Mouse (Mus musculus) limb, embryonic 14.5 days (tissue): Measurements from ENCODE around the gene Zfp446. TPM values are rescaled to one million over a fixed set of nuclear protein-coding genes. Genes with fewer than 3 reads are reported as not detected.

Experiments used
- ATAC-seq: fragments of 200-750 bp; cut with Nextera tagmentation; 2 replicates; pipeline ENCODE4 v1.8.0; 2017; ENCODE audit warnings: low read depth, moderate number of reproducible peaks, moderate TSS enrichment; ENCODE audit not compliant: low FRiP score
- DNase-seq: peaks from one replicate; pipeline ENCODE4 v3.0.0-alpha.2; 2015; ENCODE audit warnings: low spot score
- H3K27ac ChIP-seq: fragments of 300-500 bp; sonication (generic); replicated peaks from 2 replicates; pipeline ENCODE4 v1.5.1; 2014; ENCODE audit warnings: low read depth, mild to moderate bottlenecking, low read length, moderate library complexity, mixed read lengths
- H3K27me3 ChIP-seq: fragments of 300-500 bp; sonication (generic); 2 replicates; pipeline ENCODE4 v1.6.1; 2014; ENCODE audit warnings: low read length, mixed read lengths; ENCODE audit not compliant: control insufficient read depth, insufficient read depth
- H3K36me3 ChIP-seq: fragments of 300-500 bp; sonication (generic); 2 replicates; pipeline ENCODE4 v1.6.1; 2014; ENCODE audit warnings: mild to moderate bottlenecking, low read length, moderate library complexity, mixed read lengths; ENCODE audit not compliant: control insufficient read depth, insufficient read depth
- H3K4me1 ChIP-seq: fragments of 300-500 bp; sonication (generic); 2 replicates; pipeline ENCODE4 v1.6.1; 2014; ENCODE audit warnings: antibody characterized with exemption, low read length, mixed read lengths; ENCODE audit not compliant: control insufficient read depth, insufficient read depth
- H3K4me2 ChIP-seq: fragments of 300-500 bp; sonication (generic); replicated peaks from 2 replicates; pipeline ENCODE4 v1.6.1; 2014; ENCODE audit warnings: low read depth, mild to moderate bottlenecking, low read length, moderate library complexity; ENCODE audit not compliant: severe bottlenecking
- H3K4me3 ChIP-seq: fragments of 300-500 bp; sonication (generic); replicated peaks from 2 replicates; pipeline ENCODE4 v1.5.1; 2014; ENCODE audit warnings: low read length
- H3K9ac ChIP-seq: fragments of 300-500 bp; sonication (generic); 2 replicates; pipeline ENCODE4 v1.6.1; 2014; ENCODE audit warnings: mild to moderate bottlenecking, low read depth, low read length, moderate library complexity; ENCODE audit not compliant: severe bottlenecking
- H3K9me3 ChIP-seq: fragments of 300-500 bp; sonication (generic); 2 replicates; pipeline ENCODE4 v1.6.1; 2016; ENCODE audit warnings: low read length; ENCODE audit not compliant: control insufficient read depth
- POLR2A ChIP-seq: fragments of 200-500 bp; IDR thresholded peaks from 2 replicates; pipeline ENCODE4 v1.8.0; 2012; ENCODE audit warnings: inconsistent platforms, mild to moderate bottlenecking, moderate library complexity, borderline replicate concordance; ENCODE audit not compliant: insufficient read depth, insufficient read length; ENCODE audit errors: extremely low read depth
- WGBS: fragments of 180-500 bp; shearing (Covaris S2); extraction: QIAGEN DNeasy Blood & Tissue Kit; methylation state at CpG from one replicate; pipeline ENCODE4 v1.1.7; 2014; 5-methylcytosine and 5-hydroxymethylcytosine counted together
- polyA plus RNA-seq, 2 experiments: library from polyadenylated mRNA; depleted of rRNA in 1 of 2; stranded (reverse) in 1 of 2; unstranded in 1 of 2; fragments of >200 nt; fragmentation: Nextera tagmentation in 1 of 2; extraction: Ambion mirVana in 1 of 2; gene quantifications; 2 replicates each; pipeline versions ENCODE4 v1.2.1 to v1.2.3; 2012 to 2014

The Zfp446 gene
- polyA plus RNA-seq, 2 experiments: 3.5 to 10.1 TPM

DNA sequence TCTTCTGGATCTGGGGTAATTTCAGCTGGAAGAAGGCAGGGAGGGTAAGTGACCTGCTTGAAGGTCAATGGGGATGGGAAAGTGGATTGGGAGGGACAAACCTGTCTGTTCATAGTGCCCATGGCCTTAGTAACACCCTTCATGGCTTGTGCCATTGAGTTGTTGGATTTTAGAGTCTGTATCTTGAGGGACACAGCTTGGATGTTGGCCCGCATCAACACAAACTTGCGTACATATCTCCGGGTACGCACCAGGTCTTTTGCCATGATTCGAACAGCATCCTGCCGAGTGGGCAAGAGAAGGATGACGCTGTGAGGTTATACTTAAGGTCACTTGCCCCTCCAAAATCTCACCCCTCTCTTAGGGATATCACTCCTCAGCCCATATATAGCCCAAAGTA, 54.9 kb downstream of the Zfp446 start:
- TF ChIP-seq POLR2A: no peak
- 93% methylated on average over 7 of the region's 7 CpGs for WGBS
- Histone ChIP-seq H3K4me1 (peaks cover 15% of the 10 kb centered on the region), H3K27ac (no peak overlapping the region), H3K27me3 (no peaks in the 10 kb centered on the region), H3K4me3 (no peak overlapping the region), H3K4me2 (no peak overlapping the region), H3K9ac (no peak overlapping the region), H3K9me3 (no peaks in the 10 kb centered on the region), H3K36me3 (peaks cover 81% of the 10 kb centered on the region)
- ATAC-seq: no peak
- no peak for DNase-seq

DNA sequence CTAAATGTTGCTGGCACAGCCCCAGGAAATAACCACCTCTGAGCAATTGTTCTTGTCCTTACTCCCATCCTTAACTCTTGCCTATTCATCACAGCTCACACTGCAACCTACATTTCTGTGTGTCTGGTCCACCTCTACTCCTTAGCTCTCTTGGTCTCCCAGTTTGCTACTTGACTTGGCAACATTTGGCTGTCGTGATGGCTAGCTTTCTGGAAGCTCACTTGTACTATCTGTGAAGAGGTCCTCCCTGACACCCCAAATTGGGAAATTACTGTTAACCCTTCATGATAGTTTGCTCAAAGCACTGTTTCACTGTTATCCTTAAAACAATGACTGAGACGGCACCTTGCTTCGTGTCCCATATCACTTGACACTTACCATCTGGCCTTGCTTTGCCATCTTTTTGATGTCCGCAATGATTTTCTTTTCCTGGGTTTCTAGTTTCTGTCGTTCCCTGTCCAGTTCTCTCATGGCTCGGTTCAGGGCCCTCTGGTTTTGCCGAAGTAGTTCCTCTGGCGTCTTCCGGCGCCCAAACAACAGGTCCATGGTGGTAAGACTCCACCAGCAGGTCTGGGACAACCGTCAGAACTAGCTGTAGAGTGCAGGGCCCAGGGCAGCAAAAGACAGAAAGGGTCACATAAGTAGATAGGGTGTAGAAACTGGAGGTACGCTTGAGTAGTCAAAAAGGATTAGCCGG, 56.0 kb downstream of the Zfp446 start:
- Histone ChIP-seq H3K27ac (peak overlapping the region; percentile 87), H3K27me3 (no peaks in the 10 kb centered on the region), H3K9ac (peak overlapping the region; percentile 80), H3K4me2 (peak overlapping the region; percentile 92), H3K4me1 (peaks cover 15% of the 10 kb centered on the region), H3K9me3 (no peaks in the 10 kb centered on the region), H3K36me3 (peaks cover 70% of the 10 kb centered on the region), H3K4me3 (peak overlapping the region; percentile 59)
- WGBS: 47% methylated on average over 13 of the region's 13 CpGs
- no peak for TF ChIP-seq POLR2A
- DNase-seq: no peak
- ATAC-seq: no peak

DNA sequence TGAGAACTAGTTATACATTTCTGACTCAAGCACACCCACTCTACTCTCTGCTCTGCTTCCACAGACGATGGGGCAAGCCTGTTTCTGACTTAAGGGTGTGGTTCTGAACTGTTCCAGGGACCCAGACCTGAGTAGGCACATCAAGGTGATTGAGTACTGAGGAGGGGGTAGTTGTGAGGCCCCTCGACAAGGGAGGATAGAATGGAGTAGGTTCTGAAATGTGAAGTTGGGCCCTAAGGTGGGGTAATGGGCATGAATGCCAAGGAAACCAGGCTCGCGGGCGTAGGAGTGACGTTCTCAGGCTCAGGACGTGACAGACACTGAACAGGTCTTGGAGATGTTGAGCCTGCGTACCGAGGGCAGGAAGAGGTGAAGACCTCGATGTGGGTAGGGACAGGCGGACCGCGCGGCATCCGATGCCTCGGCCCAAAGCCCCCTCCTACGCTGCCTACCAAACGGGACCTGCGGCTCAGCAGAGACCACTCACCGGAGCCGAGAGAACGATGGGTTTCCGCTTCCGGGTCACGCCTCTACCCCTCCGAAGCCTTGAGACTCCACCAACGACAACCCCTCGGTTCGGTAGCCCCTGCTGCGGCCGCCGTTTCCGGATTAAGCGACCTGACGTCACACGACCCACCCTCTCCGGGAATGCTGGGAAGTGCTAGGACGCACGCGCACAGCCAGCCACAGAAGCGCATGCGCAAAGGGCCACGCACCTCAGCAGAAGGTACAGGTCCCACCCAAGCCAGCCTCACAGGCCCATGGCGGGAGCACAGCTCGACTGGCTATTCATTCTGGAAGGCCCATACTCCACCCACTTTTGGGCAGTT, 56.7 kb downstream of the Zfp446 start, which contains the start of gene Chmp2a:
Gene Chmp2a, minus strand, starts transcription at position 660 of the 830 bp plus-strand sequence.
- H3K9ac ChIP-seq: peak within 1 kb of the TSS; percentile 80
- H3K4me1 ChIP-seq: peaks cover 19% of the 10 kb centered on the region
- peak within 1 kb of the TSS; percentile 92 for H3K4me2 ChIP-seq
- H3K27ac ChIP-seq: peak within 1 kb of the TSS; percentile 87
- DNase-seq (peak; percentile 98), ATAC-seq (peak; percentile 81)
- no peaks in the 10 kb centered on the region for H3K27me3 ChIP-seq
- peaks cover 62% of the 10 kb centered on the region for H3K36me3 ChIP-seq
- TF ChIP-seq POLR2A: peak; percentile 59; the same call in 1 of the 2 replicates
- WGBS: under 1% methylated on average over 42 of the region's 45 CpGs
- H3K9me3 ChIP-seq: no peaks in the 10 kb centered on the region
- peak within 1 kb of the TSS; percentile 59 for H3K4me3 ChIP-seq

Other genes with a start within 250 kb of the Zfp446 start
- not detected in 2 replicates for gene Vmn2r56, start 242.8 kb upstream of the Zfp446 start, polyA plus RNA-seq (2012; rRNA removed)
- gene Vmn2r56, start 242.8 kb upstream of the Zfp446 start, polyA plus RNA-seq (2014; fragmentation: Nextera tagmentation; extraction: Ambion mirVana): not detected in 2 replicates
- gene Zscan18, start 174.2 kb upstream of the Zfp446 start, polyA plus RNA-seq (2012; rRNA removed): 11.9 and 12.1 TPM in 2 replicates
- 11.0 and 13.0 TPM in 2 replicates for gene Zscan18, start 174.2 kb upstream of the Zfp446 start, polyA plus RNA-seq (2014; fragmentation: Nextera tagmentation; extraction: Ambion mirVana)
- gene Zfp329, start 159.0 kb upstream of the Zfp446 start, polyA plus RNA-seq (2012; rRNA removed): 11.1 and 13.6 TPM in 2 replicates
- gene Zfp329, start 159.0 kb upstream of the Zfp446 start, polyA plus RNA-seq (2014; fragmentation: Nextera tagmentation; extraction: Ambion mirVana): 12.1 and 16.1 TPM in 2 replicates
- 13.6 and 14.4 TPM in 2 replicates for gene Zfp110, start 143.1 kb upstream of the Zfp446 start, polyA plus RNA-seq (2012; rRNA removed)
- gene Zfp110, start 143.1 kb upstream of the Zfp446 start, polyA plus RNA-seq (2014; fragmentation: Nextera tagmentation; extraction: Ambion mirVana): 32.5 and 36.0 TPM in 2 replicates
- 4.4 and 4.8 TPM in 2 replicates for gene Zfp128, start 96.7 kb upstream of the Zfp446 start, polyA plus RNA-seq (2012; rRNA removed)
- 4.8 and 5.8 TPM in 2 replicates for gene Zfp128, start 96.7 kb upstream of the Zfp446 start, polyA plus RNA-seq (2014; fragmentation: Nextera tagmentation; extraction: Ambion mirVana)
- gene Zscan22, start 80.0 kb upstream of the Zfp446 start, polyA plus RNA-seq (2012; rRNA removed): 20.1 and 23.8 TPM in 2 replicates
- gene Zscan22, start 80.0 kb upstream of the Zfp446 start, polyA plus RNA-seq (2014; fragmentation: Nextera tagmentation; extraction: Ambion mirVana): 15.6 and 21.5 TPM in 2 replicates
- 3,045 and 3,888 TPM in 2 replicates for gene Rps5, start 55.6 kb upstream of the Zfp446 start, polyA plus RNA-seq (2012; rRNA removed)
- gene Rps5, start 55.6 kb upstream of the Zfp446 start, polyA plus RNA-seq (2014; fragmentation: Nextera tagmentation; extraction: Ambion mirVana): 1,462 and 1,509 TPM in 2 replicates
- gene Rnf225, start 50.4 kb upstream of the Zfp446 start, polyA plus RNA-seq (2012; rRNA removed): 1.8 and 2.3 TPM in 2 replicates
- 0.83 and 0.86 TPM in 2 replicates for gene Rnf225, start 50.4 kb upstream of the Zfp446 start, polyA plus RNA-seq (2014; fragmentation: Nextera tagmentation; extraction: Ambion mirVana)
- gene Zfp324, start 12.0 kb upstream of the Zfp446 start, polyA plus RNA-seq (2012; rRNA removed): 9.8 and 12.0 TPM in 2 replicates
- 9.5 and 11.4 TPM in 2 replicates for gene Zfp324, start 12.0 kb upstream of the Zfp446 start, polyA plus RNA-seq (2014; fragmentation: Nextera tagmentation; extraction: Ambion mirVana)
- 0.23 and 0.26 TPM in 2 replicates for gene Slc27a5, start 20.3 kb downstream of the Zfp446 start, polyA plus RNA-seq (2012; rRNA removed)
- gene Slc27a5, start 20.3 kb downstream of the Zfp446 start, polyA plus RNA-seq (2014; fragmentation: Nextera tagmentation; extraction: Ambion mirVana): not detected in 2 replicates
- 610 and 816 TPM in 2 replicates for gene Trim28, start 21.3 kb downstream of the Zfp446 start, polyA plus RNA-seq (2012; rRNA removed)
- 408 and 456 TPM in 2 replicates for gene Trim28, start 21.3 kb downstream of the Zfp446 start, polyA plus RNA-seq (2014; fragmentation: Nextera tagmentation; extraction: Ambion mirVana)
- gene Zbtb45, start 32.2 kb downstream of the Zfp446 start, polyA plus RNA-seq (2012; rRNA removed): 29.3 and 46.7 TPM in 2 replicates
- gene Zbtb45, start 32.2 kb downstream of the Zfp446 start, polyA plus RNA-seq (2014; fragmentation: Nextera tagmentation; extraction: Ambion mirVana): 25.5 and 25.8 TPM in 2 replicates
- gene Chmp2a, start 57.0 kb downstream of the Zfp446 start, polyA plus RNA-seq (2012; rRNA removed): 97.3 and 151 TPM in 2 replicates
- gene Chmp2a, start 57.0 kb downstream of the Zfp446 start, polyA plus RNA-seq (2014; fragmentation: Nextera tagmentation; extraction: Ambion mirVana): 164 TPM in 2 replicates
- 294 and 308 TPM in 2 replicates for gene Ube2m, start 60.4 kb downstream of the Zfp446 start, polyA plus RNA-seq (2012; rRNA removed)
- gene Ube2m, start 60.4 kb downstream of the Zfp446 start, polyA plus RNA-seq (2014; fragmentation: Nextera tagmentation; extraction: Ambion mirVana): 159 and 165 TPM in 2 replicates
- gene Mzf1, start 76.9 kb downstream of the Zfp446 start, polyA plus RNA-seq (2012; rRNA removed): 5.3 and 7.1 TPM in 2 replicates
- gene Mzf1, start 76.9 kb downstream of the Zfp446 start, polyA plus RNA-seq (2014; fragmentation: Nextera tagmentation; extraction: Ambion mirVana): 1.9 and 2.5 TPM in 2 replicates
- gene Vmn1r85, start 117.3 kb downstream of the Zfp446 start, polyA plus RNA-seq (2012; rRNA removed): 0.01 TPM in 1 of 2 replicates, not detected in the other
- gene Vmn1r85, start 117.3 kb downstream of the Zfp446 start, polyA plus RNA-seq (2014; fragmentation: Nextera tagmentation; extraction: Ambion mirVana): not detected in 2 replicates
- not detected in 2 replicates for gene Vmn1r86, start 142.1 kb downstream of the Zfp446 start, polyA plus RNA-seq (2012; rRNA removed)
- not detected in 2 replicates for gene Vmn1r86, start 142.1 kb downstream of the Zfp446 start, polyA plus RNA-seq (2014; fragmentation: Nextera tagmentation; extraction: Ambion mirVana)
- not detected in 2 replicates for gene Vmn1r87, start 162.3 kb downstream of the Zfp446 start, polyA plus RNA-seq (2012; rRNA removed)
- not detected in 2 replicates for gene Vmn1r87, start 162.3 kb downstream of the Zfp446 start, polyA plus RNA-seq (2014; fragmentation: Nextera tagmentation; extraction: Ambion mirVana)
- 0.01 TPM in 1 of 2 replicates, not detected in the other for gene Vmn1r88, start 181.7 kb downstream of the Zfp446 start, polyA plus RNA-seq (2012; rRNA removed)
- gene Vmn1r88, start 181.7 kb downstream of the Zfp446 start, polyA plus RNA-seq (2014; fragmentation: Nextera tagmentation; extraction: Ambion mirVana): not detected in 2 replicates
- not detected in 2 replicates for gene Vmn1r89, start 235.2 kb downstream of the Zfp446 start, polyA plus RNA-seq (2012; rRNA removed)
- not detected in 2 replicates for gene Vmn1r89, start 235.2 kb downstream of the Zfp446 start, polyA plus RNA-seq (2014; fragmentation: Nextera tagmentation; extraction: Ambion mirVana)